Mouse (Mus musculus): ENCODE data around the gene 2900011O08Rik.

Gene 2900011O08Rik

GRCm38 (mm10) chr16:14004170-14004569 is 17.8 kb downstream of the 2900011O08Rik start:
- no peak for DNase-seq (ENCODE audit: extremely low spot score, low read depth, low spot score)

GRCm38 (mm10) chr16:14004726-14005125 is 18.3 kb downstream of the 2900011O08Rik start:
- no peak for DNase-seq (ENCODE audit: extremely low spot score, low read depth, low spot score)

GRCm38 (mm10) chr16:14005266-14005665 is 18.9 kb downstream of the 2900011O08Rik start:
- no peak for DNase-seq (ENCODE audit: extremely low spot score, low read depth, low spot score)

GRCm38 (mm10) chr16:14008081-14008480 is 21.7 kb downstream of the 2900011O08Rik start:
- DNase-seq (ENCODE audit: extremely low spot score, low read depth, low spot score) = no peak

GRCm38 (mm10) chr16:14008708-14009107 is 22.3 kb downstream of the 2900011O08Rik start:
- no peak for DNase-seq (ENCODE audit: extremely low spot score, low read depth, low spot score)

- DNase-seq (ENCODE audit: extremely low spot score, low read depth, low spot score) = no peak
These were observed 23.6 kb downstream of the 2900011O08Rik start for GRCm38 (mm10) chr16:14009966-14010365.

- no peak for DNase-seq (ENCODE audit: extremely low spot score, low read depth, low spot score)
These were observed 30.9 kb downstream of the 2900011O08Rik start for GRCm38 (mm10) chr16:14017306-14017705.

GRCm38 (mm10) chr16:14021166-14021822 is 34.9 kb downstream of the 2900011O08Rik start:
- no peak for DNase-seq (ENCODE audit: extremely low spot score, low read depth, low spot score)

GRCm38 (mm10) chr16:14025091-14025990 is 38.9 kb downstream of the 2900011O08Rik start:
- DNase-seq (ENCODE audit: extremely low spot score, low read depth, low spot score) = no peak

- DNase-seq (ENCODE audit: extremely low spot score, low read depth, low spot score) = no peak
These were observed 42.7 kb downstream of the 2900011O08Rik start for GRCm38 (mm10) chr16:14029072-14029471.

- DNase-seq (ENCODE audit: extremely low spot score, low read depth, low spot score) = no peak
These were observed 43.4 kb downstream of the 2900011O08Rik start for GRCm38 (mm10) chr16:14029851-14030250.

- no peak for DNase-seq (ENCODE audit: extremely low spot score, low read depth, low spot score)
These were observed 44.2 kb downstream of the 2900011O08Rik start for GRCm38 (mm10) chr16:14030650-14031049.

GRCm38 (mm10) chr16:14033076-14033475 is 46.7 kb downstream of the 2900011O08Rik start:
- DNase-seq (ENCODE audit: extremely low spot score, low read depth, low spot score) = no peak

GRCm38 (mm10) chr16:14042421-14042820 is 56.0 kb downstream of the 2900011O08Rik start:
- DNase-seq (ENCODE audit: extremely low spot score, low read depth, low spot score) = no peak

GRCm38 (mm10) chr16:14044695-14045094 is 58.3 kb downstream of the 2900011O08Rik start:
- no peak for DNase-seq (ENCODE audit: extremely low spot score, low read depth, low spot score)

- no peak for DNase-seq (ENCODE audit: extremely low spot score, low read depth, low spot score)
These were observed 59.9 kb downstream of the 2900011O08Rik start for GRCm38 (mm10) chr16:14046224-14046756.

- no peak for DNase-seq (ENCODE audit: extremely low spot score, low read depth, low spot score)
These were observed 65.8 kb downstream of the 2900011O08Rik start for GRCm38 (mm10) chr16:14052221-14052620.

- DNase-seq (ENCODE audit: extremely low spot score, low read depth, low spot score) = no peak
These were observed 66.7 kb downstream of the 2900011O08Rik start for GRCm38 (mm10) chr16:14053116-14053515.

GRCm38 (mm10) chr16:14055271-14055670 is 68.9 kb downstream of the 2900011O08Rik start:
- no peak for DNase-seq (ENCODE audit: extremely low spot score, low read depth, low spot score)

GRCm38 (mm10) chr16:14056734-14057133 is 70.3 kb downstream of the 2900011O08Rik start:
- DNase-seq (ENCODE audit: extremely low spot score, low read depth, low spot score) = no peak

- DNase-seq (ENCODE audit: extremely low spot score, low read depth, low spot score) = no peak
These were observed 72.1 kb downstream of the 2900011O08Rik start for GRCm38 (mm10) chr16:14058541-14058940.

All from hindlimb bud, embryonic 11.5 days (tissue).